Comparison of ENCODE assay signal across 8 mouse cellular contexts in the genomic region with DNA sequence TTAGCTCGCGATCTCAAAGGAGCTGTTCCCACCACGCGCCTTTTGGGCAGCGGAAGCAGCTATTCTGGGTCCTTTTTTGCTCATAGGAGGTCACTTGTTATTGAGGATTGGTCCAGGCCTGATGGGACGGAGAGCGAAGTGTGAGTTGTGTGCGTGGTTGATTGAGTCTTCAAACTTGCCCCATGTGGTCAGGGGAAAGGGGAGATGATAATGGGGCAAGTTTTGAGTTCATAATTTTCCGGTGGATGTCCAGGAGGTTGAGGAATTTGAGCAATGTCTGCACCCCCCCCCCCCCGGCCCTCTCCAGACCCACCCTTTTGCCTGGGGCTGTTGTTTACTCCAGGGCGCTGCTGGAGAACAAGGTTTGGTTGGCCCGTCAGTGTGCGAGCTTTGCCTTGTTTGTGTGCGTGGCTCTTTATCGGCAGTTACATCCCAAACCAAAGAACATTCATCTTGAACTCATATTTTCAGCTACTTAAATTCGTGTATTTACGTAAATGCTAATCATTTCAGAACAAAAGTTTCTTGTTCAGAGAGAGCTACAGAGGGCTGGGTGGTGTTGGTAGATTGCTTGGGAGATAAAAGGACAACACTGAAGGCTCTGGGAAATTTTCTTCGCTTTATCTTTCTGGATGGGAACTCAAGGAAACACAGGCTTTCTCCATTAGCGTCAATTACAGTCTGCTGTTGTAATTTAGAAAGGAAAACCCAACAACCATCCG. TPM values are rescaled to one million over a fixed set of nuclear protein-coding genes. Genes with fewer than 3 reads are reported as not detected.
DNase-seq lines count a peak whose midpoint lies in the region; ATAC-seq and TF ChIP-seq lines count a peak whose summit lies in the region.

No protein-coding gene starts in this region.

- DNase-seq in heart, postnatal 36 days = no peak
- peak; percentile 78 for DNase-seq in NIH3T3 (ENCODE audit: low read depth)
- DNase-seq in forebrain, postnatal 0 days = peak; percentile 3
- peak; percentile 38 for DNase-seq in liver, embryonic 13.5 days
- no peak for DNase-seq in spleen, postnatal 36 days (ENCODE audit: low spot score in 2 of 2)
- no peak for DNase-seq in frontal cortex, postnatal 14 days (ENCODE audit: low spot score in 2 of 2)

- peak overlapping the region; percentile 96 for H3K27ac ChIP-seq in heart, embryonic 16.5 days (ENCODE audit: low read length)
- H3K27ac ChIP-seq in forebrain, postnatal 0 days (ENCODE audit: low read depth, low read length) = peak overlapping the region; percentile 89
- H3K27ac ChIP-seq in liver, embryonic 13.5 days = peak overlapping the region; percentile 96
- H3K27ac ChIP-seq in stomach, embryonic 15.5 days = peak overlapping the region; percentile 94

- peak overlapping the region; percentile 94 for H3K4me3 ChIP-seq in heart, embryonic 16.5 days (ENCODE audit: low read length)
- peak overlapping the region; percentile 93 for H3K4me3 ChIP-seq in forebrain, postnatal 0 days (ENCODE audit: low read depth, low read length)
- peak overlapping the region; percentile 97 for H3K4me3 ChIP-seq in liver, embryonic 13.5 days (replicated peaks)
- peak overlapping the region; percentile 70 for H3K4me3 ChIP-seq in stomach, embryonic 15.5 days (replicated peaks)

- H3K36me3 ChIP-seq in heart, embryonic 16.5 days (ENCODE audit: control insufficient read depth, insufficient read depth) = peaks cover 30% of the 10 kb centered on the region
- peaks cover 30% of the 10 kb centered on the region for H3K36me3 ChIP-seq in forebrain, postnatal 0 days (ENCODE audit: insufficient read depth)
- H3K36me3 ChIP-seq in liver, embryonic 13.5 days = peaks cover 42% of the 10 kb centered on the region
- H3K36me3 ChIP-seq in stomach, embryonic 15.5 days = peaks cover 33% of the 10 kb centered on the region

- H3K9me3 ChIP-seq in heart, embryonic 16.5 days (replicated peaks; ENCODE audit: control insufficient read depth, low read length) = no peaks in the 10 kb centered on the region
- H3K9me3 ChIP-seq in forebrain, postnatal 0 days (ENCODE audit: low read length) = no peaks in the 10 kb centered on the region
- no peaks in the 10 kb centered on the region for H3K9me3 ChIP-seq in liver, embryonic 13.5 days (replicated peaks)
- H3K9me3 ChIP-seq in stomach, embryonic 15.5 days = no peaks in the 10 kb centered on the region

- H3K4me1 ChIP-seq in heart, embryonic 16.5 days (ENCODE audit: control insufficient read depth, insufficient read depth, low read length) = peaks cover 24% of the 10 kb centered on the region
- peaks cover 14% of the 10 kb centered on the region for H3K4me1 ChIP-seq in forebrain, postnatal 0 days (ENCODE audit: insufficient read depth)
- H3K4me1 ChIP-seq in liver, embryonic 13.5 days (replicated peaks) = peaks cover 57% of the 10 kb centered on the region
- peaks cover 33% of the 10 kb centered on the region for H3K4me1 ChIP-seq in stomach, embryonic 15.5 days

- H3K27me3 ChIP-seq in heart, embryonic 16.5 days (ENCODE audit: control insufficient read depth, insufficient read depth, low read length) = no peaks in the 10 kb centered on the region
- no peaks in the 10 kb centered on the region for H3K27me3 ChIP-seq in forebrain, postnatal 0 days (ENCODE audit: insufficient read depth, low read length)
- H3K27me3 ChIP-seq in liver, embryonic 13.5 days = no peaks in the 10 kb centered on the region
- H3K27me3 ChIP-seq in stomach, embryonic 15.5 days (replicated peaks) = no peaks in the 10 kb centered on the region

- peak overlapping the region; percentile 98 for H3K9ac ChIP-seq in heart, embryonic 16.5 days (ENCODE audit: low read length)
- peak overlapping the region; percentile 93 for H3K9ac ChIP-seq in forebrain, postnatal 0 days
- peak overlapping the region; percentile 97 for H3K9ac ChIP-seq in liver, embryonic 13.5 days
- peak overlapping the region; percentile 94 for H3K9ac ChIP-seq in stomach, embryonic 15.5 days

- intact Hi-C loops in heart, postnatal 36 days (cut with DNase I) = loop anchor here (1.0 kb wide), 1 partner anchor 50 kb away; the partner anchor contains the start of gene Tmem216

- WGBS in heart, embryonic 16.5 days = 3% methylated on average over 20 of the region's 20 CpGs
- 7% methylated on average over 20 of the region's 20 CpGs for WGBS in forebrain, postnatal 0 days
- 2% methylated on average over 20 of the region's 20 CpGs for WGBS in liver, embryonic 13.5 days (ENCODE audit: insufficient replicate concordance)
- WGBS in stomach, embryonic 15.5 days = 5% methylated on average over 20 of the region's 20 CpGs

- no peak for TF ChIP-seq CTCF in forebrain, postnatal 0 days (IDR thresholded peaks at IDR 0.05; ENCODE audit: low read depth)

- ATAC-seq in heart, embryonic 16.5 days (replicated peaks; ENCODE audit: extremely low read depth, insufficient read depth, low FRiP score) = 0 out of 2 replicates have a peak, but pooled peaks have one; percentile 8
- ATAC-seq in forebrain, postnatal 0 days = no peak
- ATAC-seq in liver, embryonic 13.5 days (ENCODE audit: low read depth) = peak; percentile 27
- no peak for ATAC-seq in stomach, embryonic 15.5 days (ENCODE audit: insufficient read depth, low FRiP score, low read depth)

- H3K4me2 ChIP-seq in heart, embryonic 16.5 days (ENCODE audit: low read depth, low read length) = peak overlapping the region; percentile 64
- H3K4me2 ChIP-seq in forebrain, postnatal 0 days (ENCODE audit: low read depth) = peak overlapping the region; percentile 73
- H3K4me2 ChIP-seq in liver, embryonic 13.5 days = peak overlapping the region; percentile 82
- H3K4me2 ChIP-seq in stomach, embryonic 15.5 days = peak overlapping the region; percentile 75

RNA-seq across cellular contexts. Expression of gene Tkfc, which starts 0.6 kb away (rescaled TPM):
- polyA plus RNA-seq in heart, embryonic 16.5 days (2015; fragmentation: Nextera tagmentation; extraction: Ambion mirVana) = 11.4 TPM in 2 replicates
- 1 to 10 TPM; 9.0 to 9.2 TPM for total RNA-seq in heart, postnatal 36 days (2021)
- 8.8 and 12.8 TPM in 2 replicates for total RNA-seq in forebrain, postnatal 0 days (2014; rRNA removed)
- polyA plus RNA-seq in forebrain, postnatal 0 days (2015; fragmentation: Nextera tagmentation; extraction: Ambion mirVana) = 19.3 and 22.7 TPM in 2 replicates
- 9.4 and 10.8 TPM in 2 replicates for polyA plus RNA-seq in liver, embryonic 13.5 days (2015; fragmentation: Nextera tagmentation; extraction: Ambion mirVana)
- polyA plus RNA-seq in stomach, embryonic 15.5 days (2015; fragmentation: Nextera tagmentation; extraction: Ambion mirVana) = 20.3 and 21.8 TPM in 2 replicates

RNA-seq across cellular contexts. Expression of gene Ddb1, which starts 0.9 kb away (rescaled TPM):
- 276 and 277 TPM in 2 replicates for polyA plus RNA-seq in heart, embryonic 16.5 days (2015; fragmentation: Nextera tagmentation; extraction: Ambion mirVana)
- total RNA-seq in heart, postnatal 36 days (2021) = 100 to 1,000 TPM; 161 to 172 TPM
- total RNA-seq in forebrain, postnatal 0 days (2014; rRNA removed) = 245 and 273 TPM in 2 replicates
- polyA plus RNA-seq in forebrain, postnatal 0 days (2015; fragmentation: Nextera tagmentation; extraction: Ambion mirVana) = 130 and 145 TPM in 2 replicates
- polyA plus RNA-seq in liver, embryonic 13.5 days (2015; fragmentation: Nextera tagmentation; extraction: Ambion mirVana) = 156 and 177 TPM in 2 replicates
- polyA plus RNA-seq in stomach, embryonic 15.5 days (2015; fragmentation: Nextera tagmentation; extraction: Ambion mirVana) = 301 and 305 TPM in 2 replicates

RNA-seq across cellular contexts. Expression of gene Vwce, which starts 28.0 kb away (rescaled TPM):
- 1.7 and 2.1 TPM in 2 replicates for polyA plus RNA-seq in heart, embryonic 16.5 days (2015; fragmentation: Nextera tagmentation; extraction: Ambion mirVana)
- total RNA-seq in heart, postnatal 36 days (2021) = not detected
- total RNA-seq in forebrain, postnatal 0 days (2014; rRNA removed) = 1.5 and 1.7 TPM in 2 replicates
- polyA plus RNA-seq in forebrain, postnatal 0 days (2015; fragmentation: Nextera tagmentation; extraction: Ambion mirVana) = 0.44 and 0.88 TPM in 2 replicates
- polyA plus RNA-seq in liver, embryonic 13.5 days (2015; fragmentation: Nextera tagmentation; extraction: Ambion mirVana) = 5.3 and 5.8 TPM in 2 replicates
- 2.3 and 3.2 TPM in 2 replicates for polyA plus RNA-seq in stomach, embryonic 15.5 days (2015; fragmentation: Nextera tagmentation; extraction: Ambion mirVana)

RNA-seq across cellular contexts. Expression of gene Tmem138, which starts 28.9 kb away (rescaled TPM):
- 25.1 TPM in 2 replicates for polyA plus RNA-seq in heart, embryonic 16.5 days (2015; fragmentation: Nextera tagmentation; extraction: Ambion mirVana)
- 1 to 10 TPM; 2.6 to 3.1 TPM for total RNA-seq in heart, postnatal 36 days (2021)
- 16.6 and 21.2 TPM in 2 replicates for total RNA-seq in forebrain, postnatal 0 days (2014; rRNA removed)
- 28.3 and 31.7 TPM in 2 replicates for polyA plus RNA-seq in forebrain, postnatal 0 days (2015; fragmentation: Nextera tagmentation; extraction: Ambion mirVana)
- 14.9 and 16.3 TPM in 2 replicates for polyA plus RNA-seq in liver, embryonic 13.5 days (2015; fragmentation: Nextera tagmentation; extraction: Ambion mirVana)
- polyA plus RNA-seq in stomach, embryonic 15.5 days (2015; fragmentation: Nextera tagmentation; extraction: Ambion mirVana) = 28.4 and 29.4 TPM in 2 replicates

RNA-seq across cellular contexts. Expression of gene Cyb561a3, which starts 29.1 kb away (rescaled TPM):
- 20.6 and 22.8 TPM in 2 replicates for polyA plus RNA-seq in heart, embryonic 16.5 days (2015; fragmentation: Nextera tagmentation; extraction: Ambion mirVana)
- 10 to 100 TPM; 13.1 to 13.2 TPM for total RNA-seq in heart, postnatal 36 days (2021)
- total RNA-seq in forebrain, postnatal 0 days (2014; rRNA removed) = 21.4 and 24.9 TPM in 2 replicates
- polyA plus RNA-seq in forebrain, postnatal 0 days (2015; fragmentation: Nextera tagmentation; extraction: Ambion mirVana) = 18.9 and 22.0 TPM in 2 replicates
- 10.6 and 12.4 TPM in 2 replicates for polyA plus RNA-seq in liver, embryonic 13.5 days (2015; fragmentation: Nextera tagmentation; extraction: Ambion mirVana)
- 18.9 and 19.6 TPM in 2 replicates for polyA plus RNA-seq in stomach, embryonic 15.5 days (2015; fragmentation: Nextera tagmentation; extraction: Ambion mirVana)

Comparison
In these comparisons a context has a peak if more than half of its experiments do, and no peak if none do; other contexts are left out.
1. ATAC-seq: peak in heart, embryonic 16.5 days (single experiment) and liver, embryonic 13.5 days (single experiment); none in forebrain, postnatal 0 days (single experiment) and stomach, embryonic 15.5 days (single experiment).
2. DNase-seq: peak in NIH3T3 (single experiment), forebrain, postnatal 0 days (single experiment) and liver, embryonic 13.5 days (single experiment); none in heart, postnatal 36 days (0 of 2), spleen, postnatal 36 days (0 of 2) and frontal cortex, postnatal 14 days (0 of 2).
3. Peak in every context shown above with its lines, with median percentiles within 50 percentile points of each other: H3K27ac ChIP-seq, H3K4me2 ChIP-seq, H3K4me3 ChIP-seq and H3K9ac ChIP-seq.